Mouse (Mus musculus): Measurements from ENCODE around the gene Rpl29. TPM values are rescaled to one million over a fixed set of nuclear protein-coding genes. Genes with fewer than 3 reads are reported as not detected.

Gene Rpl29
- total RNA-seq, 2 experiments from 2014 or later, result 2,125 to 3,478 TPM

DNA sequence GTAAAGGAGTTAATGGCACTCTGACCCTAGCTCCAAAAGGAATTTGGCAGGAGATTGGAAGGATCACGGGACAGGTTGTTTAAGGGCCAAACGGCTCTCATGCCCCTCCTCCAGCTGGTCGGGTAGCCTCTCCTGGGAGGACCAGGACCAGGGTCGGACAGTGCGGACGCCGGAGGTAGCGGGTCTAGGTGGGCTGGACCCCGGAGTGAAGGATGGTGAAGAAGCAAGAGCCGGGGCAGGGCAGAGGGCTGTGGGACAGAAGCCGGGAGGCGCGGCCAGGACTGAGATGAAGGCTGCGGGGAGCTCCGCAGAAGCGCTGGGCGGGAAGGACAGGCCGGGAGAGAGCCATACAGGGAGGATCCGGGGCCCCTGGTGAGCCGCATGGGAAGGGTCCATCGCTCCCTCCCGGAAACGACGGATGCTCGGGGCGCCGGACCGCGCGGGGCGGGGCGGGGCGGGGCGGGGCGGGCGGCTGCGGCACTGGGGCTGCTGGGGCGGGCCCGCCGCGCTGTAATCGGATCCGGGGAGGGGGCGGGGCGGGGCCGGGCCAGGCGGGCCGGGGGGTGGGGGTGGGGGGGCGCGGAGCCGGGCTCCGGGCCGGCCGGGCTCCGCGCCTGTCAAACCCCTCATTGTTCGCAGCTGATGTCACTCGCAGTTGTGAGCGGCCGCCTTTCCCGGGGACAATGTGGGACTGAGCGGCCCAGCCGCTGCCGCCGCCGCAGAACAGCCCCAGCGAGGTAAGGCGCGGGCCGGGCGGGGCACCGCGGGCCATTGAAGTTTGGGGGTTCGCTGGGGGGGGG is 24.2 kb downstream of the Rpl29 start, which contains the start of gene Pcbp4:
Gene Pcbp4, plus strand, starts transcription at position 21 of the 800 bp plus-strand sequence.
- ATAC-seq (replicated peaks; ENCODE audit: low FRiP score, low TSS enrichment, poor library complexity, severe bottlenecking), result peak; percentile 24; the same call in 1 of the 2 replicates

DNA sequence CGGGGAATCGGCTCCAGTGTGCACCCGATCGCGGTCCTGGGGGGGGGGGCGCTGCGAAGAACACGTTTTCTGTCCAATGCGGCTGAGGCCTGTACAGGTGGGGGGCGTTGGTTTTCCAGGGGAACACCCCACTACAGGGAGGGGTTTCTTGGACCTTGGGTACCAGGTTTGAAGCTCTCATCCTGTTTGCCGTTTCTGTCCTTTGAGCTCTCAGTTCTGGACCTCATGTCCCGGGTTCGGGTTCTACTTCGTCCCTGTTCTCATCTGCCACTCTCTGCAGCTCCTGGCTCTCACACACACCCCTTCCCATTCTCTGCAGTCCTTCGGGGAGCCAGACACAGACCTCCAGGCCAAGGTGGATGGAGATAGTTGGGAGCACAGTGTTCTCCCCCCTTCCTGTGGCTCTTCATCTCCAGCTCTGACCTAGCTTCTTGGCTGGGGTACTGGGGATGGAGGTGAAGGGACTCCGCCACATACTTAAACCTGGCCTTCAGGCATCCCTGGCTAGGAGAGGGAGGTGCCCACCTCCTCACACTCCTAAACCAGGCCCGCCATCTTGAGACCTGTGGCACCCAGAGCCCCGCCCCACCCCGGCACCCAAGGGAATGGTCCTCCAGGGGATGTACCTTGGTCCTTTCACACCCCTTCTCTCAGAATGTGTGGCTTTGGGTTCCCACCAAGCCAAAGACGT is 25.0 kb downstream of the Rpl29 start:
- no peak for ATAC-seq (replicated peaks; ENCODE audit: low FRiP score, low TSS enrichment, poor library complexity, severe bottlenecking)

- no peak for ATAC-seq (replicated peaks; ENCODE audit: low FRiP score, low TSS enrichment, poor library complexity, severe bottlenecking)
Observed at GRCm38 (mm10) chr9:106454888-106455681, 25.8 kb downstream of the Rpl29 start.

- no peak for ATAC-seq (replicated peaks; ENCODE audit: low FRiP score, low TSS enrichment, poor library complexity, severe bottlenecking)
Observed at GRCm38 (mm10) chr9:106456325-106457162, 27.3 kb downstream of the Rpl29 start.

DNA sequence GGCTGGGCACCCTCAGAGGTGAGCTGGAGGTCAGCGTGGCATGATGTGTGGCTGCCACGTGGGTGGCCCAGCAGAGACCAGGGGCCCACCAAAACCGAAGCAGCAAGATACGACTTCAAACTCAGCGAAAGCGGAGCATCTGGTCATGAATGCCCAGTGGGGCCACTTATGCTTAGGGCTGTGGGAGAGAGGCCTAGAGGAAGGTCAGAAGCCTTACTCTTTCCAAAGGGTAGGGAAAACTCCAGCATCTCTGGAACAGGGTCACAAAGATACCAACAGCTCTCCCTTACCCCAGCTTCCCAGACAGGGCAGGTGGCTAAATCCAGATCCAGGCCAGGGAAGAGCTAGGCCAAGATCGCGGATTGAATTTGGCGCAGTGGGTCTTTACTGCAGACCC is 27.9 kb downstream of the Rpl29 start:
- ATAC-seq (replicated peaks; ENCODE audit: low FRiP score, low TSS enrichment, poor library complexity, severe bottlenecking), result no peak

GRCm38 (mm10) chr9:106457920-106458319 is 28.7 kb downstream of the Rpl29 start:
- ATAC-seq (replicated peaks; ENCODE audit: low FRiP score, low TSS enrichment, poor library complexity, severe bottlenecking), result no peak

DNA sequence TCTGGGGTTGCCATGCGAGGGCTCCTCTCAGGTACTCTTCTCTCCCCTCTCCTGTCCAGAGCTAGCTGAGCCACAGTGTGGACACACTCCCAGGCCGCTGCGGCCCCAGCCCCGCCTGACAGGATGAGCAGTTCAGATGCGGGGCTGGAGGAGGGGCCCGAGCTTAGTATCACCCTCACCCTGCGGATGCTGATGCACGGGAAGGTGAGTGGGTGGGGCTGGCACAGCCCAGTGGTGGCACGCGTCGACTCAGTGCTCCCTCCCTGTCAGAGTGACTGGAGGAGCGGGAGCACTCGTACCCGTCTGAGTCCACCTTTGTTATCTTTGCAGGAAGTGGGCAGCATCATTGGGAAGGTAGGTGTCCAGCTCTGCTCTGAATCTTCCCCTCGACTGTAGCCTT is 30.7 kb downstream of the Rpl29 start:
- ATAC-seq (replicated peaks; ENCODE audit: low FRiP score, low TSS enrichment, poor library complexity, severe bottlenecking), result no peak

DNA sequence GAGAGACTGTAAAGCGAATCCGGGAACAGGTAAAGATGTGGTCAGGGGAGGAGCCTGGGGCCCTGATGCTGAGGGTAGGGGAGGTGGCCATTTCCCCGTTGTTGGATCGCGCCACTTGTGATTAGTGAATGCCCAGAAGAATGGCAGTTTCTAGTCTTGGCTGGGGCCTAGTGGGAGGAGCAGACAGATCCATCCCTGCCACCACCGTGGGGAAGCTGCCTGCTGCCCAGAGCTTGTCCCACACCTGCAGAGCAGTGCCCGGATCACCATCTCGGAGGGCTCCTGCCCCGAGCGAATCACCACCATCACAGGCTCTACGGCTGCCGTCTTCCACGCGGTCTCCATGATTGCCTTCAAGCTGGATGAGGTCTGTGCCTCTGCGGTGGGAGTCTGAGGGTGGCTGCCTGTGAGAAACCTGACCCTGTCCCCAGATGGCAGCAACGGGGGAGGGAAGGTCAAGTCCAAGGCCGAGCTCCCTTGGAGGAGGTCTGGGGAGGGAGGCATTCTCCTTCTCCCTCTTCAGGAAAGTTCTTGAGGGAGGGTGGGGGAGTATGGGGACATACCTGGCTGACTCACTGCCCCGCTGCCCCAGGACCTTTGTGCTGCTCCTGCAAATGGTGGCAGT is 31.3 kb downstream of the Rpl29 start:
- no peak for ATAC-seq (replicated peaks; ENCODE audit: low FRiP score, low TSS enrichment, poor library complexity, severe bottlenecking)

GRCm38 (mm10) chr9:106461026-106461415 is 31.8 kb downstream of the Rpl29 start:
- ATAC-seq (replicated peaks; ENCODE audit: low FRiP score, low TSS enrichment, poor library complexity, severe bottlenecking), result no peak

DNA sequence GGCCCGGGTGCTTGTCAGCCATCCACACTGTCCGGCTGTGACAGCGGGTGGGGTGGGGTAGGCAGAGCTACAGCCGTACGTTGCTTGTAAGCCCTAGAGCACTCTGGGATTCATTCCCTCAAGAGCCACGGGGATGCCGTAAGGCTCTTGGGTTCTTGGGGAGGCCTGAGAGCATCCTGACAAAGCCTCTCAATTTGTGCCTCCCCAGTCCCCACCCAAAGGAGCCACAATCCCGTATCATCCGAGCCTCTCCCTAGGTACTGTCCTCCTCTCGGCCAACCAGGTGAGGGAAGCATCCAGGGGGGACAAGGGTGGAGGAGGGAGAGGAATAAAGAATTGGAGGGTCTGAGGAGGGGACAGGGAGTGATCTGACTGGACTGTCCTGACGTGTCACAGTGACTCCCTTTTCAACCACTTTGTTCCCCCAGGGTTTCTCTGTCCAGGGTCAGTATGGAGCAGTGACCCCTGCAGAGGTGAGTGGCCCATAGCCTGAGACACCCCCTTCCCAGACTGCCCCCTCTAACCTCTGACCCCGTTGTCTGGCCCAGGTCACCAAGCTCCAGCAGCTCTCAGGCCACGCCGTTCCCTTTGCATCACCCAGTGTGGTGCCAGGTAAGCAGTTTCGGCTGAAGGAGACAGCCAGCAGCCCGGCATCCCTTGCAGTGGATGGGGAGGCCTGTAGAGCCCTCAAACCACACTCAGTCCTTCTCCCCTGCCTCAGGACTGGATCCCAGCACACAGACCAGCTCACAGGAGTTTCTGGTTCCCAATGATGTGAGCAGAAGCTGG is 32.6 kb downstream of the Rpl29 start:
- ATAC-seq (replicated peaks; ENCODE audit: low FRiP score, low TSS enrichment, poor library complexity, severe bottlenecking), result no peak

DNA sequence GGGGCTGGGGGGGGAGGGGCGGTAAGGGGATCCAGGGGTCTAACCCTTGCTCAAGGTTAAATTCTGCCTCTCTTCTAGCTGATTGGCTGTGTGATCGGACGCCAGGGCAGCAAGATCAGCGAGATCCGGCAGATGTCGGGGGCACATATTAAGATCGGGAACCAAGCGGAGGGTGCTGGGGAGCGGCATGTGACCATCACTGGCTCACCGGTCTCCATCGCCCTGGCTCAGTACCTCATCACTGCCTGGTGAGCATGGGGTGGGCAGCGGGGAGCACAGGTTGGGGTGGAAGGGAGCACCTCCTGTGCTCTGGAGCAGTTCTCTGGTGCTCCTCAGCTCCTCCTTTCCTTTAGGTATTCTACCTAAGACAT is 33.2 kb downstream of the Rpl29 start:
- ATAC-seq (replicated peaks; ENCODE audit: low FRiP score, low TSS enrichment, poor library complexity, severe bottlenecking), result no peak

- no peak for ATAC-seq (replicated peaks; ENCODE audit: low FRiP score, low TSS enrichment, poor library complexity, severe bottlenecking)
Observed at GRCm38 (mm10) chr9:106463122-106464063, 34.1 kb downstream of the Rpl29 start.

- ATAC-seq (replicated peaks; ENCODE audit: low FRiP score, low TSS enrichment, poor library complexity, severe bottlenecking), result no peak
Observed at GRCm38 (mm10) chr9:106464751-106465541, 35.7 kb downstream of the Rpl29 start.

DNA sequence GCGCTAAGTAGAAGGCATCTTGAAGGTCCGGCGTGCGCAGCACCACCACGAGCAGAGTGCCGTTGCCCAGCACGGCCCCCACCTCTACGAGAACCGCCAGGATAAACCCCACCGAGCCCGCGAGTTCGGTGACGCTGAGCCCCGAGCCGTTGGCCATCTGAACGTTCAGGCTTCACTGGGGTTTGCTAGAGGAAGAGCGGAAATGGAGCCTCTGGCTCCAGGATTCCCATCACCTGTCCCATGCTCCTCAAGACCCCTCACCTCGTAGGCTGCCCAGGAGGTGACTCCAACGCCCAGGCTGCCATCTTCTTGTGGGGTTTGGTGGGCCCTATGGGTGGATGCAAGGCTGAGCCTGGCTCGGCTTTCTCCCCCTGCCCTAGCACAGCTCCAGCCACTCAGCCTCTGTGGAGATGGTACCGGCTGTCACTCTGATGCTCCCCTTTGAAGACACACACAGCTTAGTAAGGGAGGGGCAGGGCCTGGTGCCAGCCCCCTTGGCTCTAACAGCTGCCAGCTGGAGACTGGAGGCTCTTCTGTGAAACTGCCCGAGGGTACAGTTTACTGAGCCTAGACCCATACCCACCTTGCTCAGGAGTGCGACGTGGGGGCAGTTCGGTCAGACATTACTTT is 36.4 kb downstream of the Rpl29 start, which contains the start of gene Gpr62:
Gene Gpr62, minus strand, starts transcription at position 368 of the 630 bp plus-strand sequence.
- no peak for ATAC-seq (replicated peaks; ENCODE audit: low FRiP score, low TSS enrichment, poor library complexity, severe bottlenecking)

- no peak for ATAC-seq (replicated peaks; ENCODE audit: low FRiP score, low TSS enrichment, poor library complexity, severe bottlenecking)
Observed at GRCm38 (mm10) chr9:106466721-106467120, 37.5 kb downstream of the Rpl29 start.

DNA sequence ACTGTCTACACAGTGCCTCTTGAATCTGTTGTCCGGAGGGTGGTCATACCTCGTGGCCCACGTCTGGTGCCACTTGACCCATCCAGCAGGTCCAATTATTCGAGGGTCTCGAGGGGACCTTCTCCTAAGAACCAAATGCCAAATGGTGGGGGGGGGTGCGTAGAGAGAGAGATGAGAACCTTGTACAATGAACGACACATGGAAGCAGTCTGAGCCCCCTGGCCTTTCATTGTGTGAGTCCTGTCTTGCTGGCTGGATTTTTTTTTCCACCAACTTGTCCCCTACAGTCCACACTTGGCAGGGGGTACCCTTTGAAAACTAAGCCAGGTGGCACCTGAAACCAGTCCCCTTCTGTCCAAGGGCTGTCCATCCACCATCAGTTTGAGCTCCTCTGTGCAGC is 38.5 kb downstream of the Rpl29 start:
- ATAC-seq (replicated peaks; ENCODE audit: low FRiP score, low TSS enrichment, poor library complexity, severe bottlenecking), result no peak

Measured in megakaryocyte-erythroid progenitor cell, adult 5-6 weeks (primary cell).